Mouse (Mus musculus) liver, embryonic 14.5 days (tissue): ENCODE results near the gene Ntf3. TPM values are rescaled to one million over a fixed set of nuclear protein-coding genes. Genes with fewer than 3 reads are reported as not detected.

Experiments
- ATAC-seq: fragments of 200-750 bp; cut with Nextera tagmentation; 2 replicates; pipeline ENCODE4 v1.8.0; 2017; ENCODE audit warnings: moderate number of reproducible peaks, mild to moderate bottlenecking, moderate library complexity; ENCODE audit not compliant: insufficient read depth
- DNase-seq, 3 experiments: peaks; one replicate each; pipeline ENCODE4 v3.0.0-alpha.2; 2012 to 2013; ENCODE audit warnings: low read depth in 3 of 3, low spot score in 3 of 3
- H3K27ac ChIP-seq: fragments of 300-500 bp; sonication (generic); 2 replicates; pipeline ENCODE4 v1.5.1; 2014; ENCODE audit warnings: moderate library complexity, mild to moderate bottlenecking, control low read depth, inconsistent platforms
- H3K27me3 ChIP-seq: fragments of 300-500 bp; sonication (generic); 2 replicates; pipeline ENCODE4 v1.6.1; 2014; ENCODE audit warnings: mild to moderate bottlenecking, low read length, moderate library complexity; ENCODE audit not compliant: control insufficient read depth, insufficient read depth
- H3K36me3 ChIP-seq: fragments of 300-500 bp; sonication (generic); replicated peaks from 2 replicates; pipeline ENCODE4 v1.6.1; 2014; ENCODE audit warnings: low read depth; ENCODE audit not compliant: control insufficient read depth, insufficient read depth
- H3K4me1 ChIP-seq, 2 experiments: fragments of 200-500 bp in 1 of 2; fragments of 300-500 bp in 1 of 2; sonication (generic) in 1 of 2; replicated peaks; 2 replicates each; pipeline ENCODE4 v1.6.1; 2012 to 2014; ENCODE audit warnings: antibody characterized with exemption in 1 of 2, inconsistent platforms in 1 of 2, low read length in 1 of 2; ENCODE audit not compliant: control insufficient read depth in 2 of 2, insufficient read depth in 2 of 2
- H3K4me2 ChIP-seq: fragments of 300-500 bp; sonication (generic); 2 replicates; pipeline ENCODE4 v1.6.1; 2014; ENCODE audit warnings: low read depth, mild to moderate bottlenecking, control low read depth, moderate library complexity
- H3K4me3 ChIP-seq, 2 experiments: fragments of 200-500 bp in 1 of 2; fragments of 300-500 bp in 1 of 2; sonication (generic) in 1 of 2; 2 replicates each; pipeline ENCODE4 v1.5.1; 2012 to 2014; ENCODE audit warnings: low read depth in 2 of 2, low read length in 2 of 2, mild to moderate bottlenecking in 2 of 2, control low read depth in 1 of 2, inconsistent platforms in 1 of 2, moderate library complexity in 1 of 2; ENCODE audit not compliant: insufficient read depth in 1 of 2
- H3K9ac ChIP-seq: fragments of 300-500 bp; sonication (generic); replicated peaks from 2 replicates; pipeline ENCODE4 v1.6.1; 2014; ENCODE audit warnings: mild to moderate bottlenecking, control low read depth, moderate library complexity
- H3K9me3 ChIP-seq: fragments of 300-500 bp; sonication (generic); 2 replicates; pipeline ENCODE4 v1.6.1; 2016; ENCODE audit warnings: low read length, mixed read lengths; ENCODE audit not compliant: control insufficient read depth
- CTCF ChIP-seq: IDR thresholded peaks from 2 replicates; pipeline ENCODE4 v1.5.1; 2016; ENCODE audit warnings: antibody characterized with exemption, low read depth, control low read depth
- EP300 ChIP-seq: IDR thresholded peaks from 2 replicates; pipeline ENCODE4 v1.6.1; 2016; ENCODE audit warnings: antibody characterized with exemption, low read depth
- WGBS: fragments of 180-500 bp; shearing (Covaris S2); extraction: QIAGEN DNeasy Blood & Tissue Kit; methylation state at CpG from one replicate; pipeline ENCODE4 v1.1.7; 2014; ENCODE audit not compliant: insufficient replicate concordance; 5-methylcytosine and 5-hydroxymethylcytosine counted together
- polyA plus RNA-seq, 2 experiments: library from polyadenylated mRNA; depleted of rRNA in 1 of 2; stranded (reverse) in 1 of 2; unstranded in 1 of 2; fragments of >200 nt; fragmentation: Nextera tagmentation in 1 of 2; extraction: Ambion mirVana in 1 of 2; gene quantifications; 2 replicates each; pipeline versions ENCODE4 v1.2.1 to v1.2.3; 2012 to 2014

Ntf3 gene
- polyA plus RNA-seq, 2 experiments, result 0.20 to 0.38 TPM

DNA sequence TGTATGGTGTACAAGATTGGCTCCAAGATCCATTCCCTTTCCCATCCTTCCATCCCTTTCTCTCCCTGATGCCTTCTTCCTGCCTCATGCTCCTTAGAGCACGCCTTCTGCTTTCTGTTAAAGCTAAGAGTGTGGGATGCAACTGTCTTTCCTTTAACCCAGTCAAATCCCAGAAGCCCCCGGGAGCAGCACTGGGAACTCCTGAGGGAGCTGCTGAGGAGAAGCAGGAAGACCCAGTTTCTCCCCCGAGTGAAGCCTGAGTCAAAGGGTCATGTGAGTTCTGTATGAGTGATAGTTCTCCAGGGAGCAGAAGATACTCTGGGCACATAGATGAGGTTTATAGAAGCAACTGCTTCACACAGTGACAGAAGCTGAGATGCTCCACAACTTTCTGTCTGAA, 109.0 kb downstream of the Ntf3 start:
- ATAC-seq, result no peak
- H3K27ac ChIP-seq, result no peak overlapping the region
- H3K4me1 ChIP-seq, result no peaks in the 10 kb centered on the region
- H3K4me2 ChIP-seq, result no peak overlapping the region
- no peaks in the 10 kb centered on the region for H3K27me3 ChIP-seq
- 53% methylated on average over 3 of the region's 3 CpGs for WGBS
- no peak for DNase-seq
- no peaks in the 10 kb centered on the region for H3K36me3 ChIP-seq
- no peaks in the 10 kb centered on the region for H3K9me3 ChIP-seq
- no peak overlapping the region for H3K4me3 ChIP-seq
- no peak overlapping the region for H3K9ac ChIP-seq
- no peak for TF ChIP-seq CTCF
- TF ChIP-seq EP300, result no peak

DNA sequence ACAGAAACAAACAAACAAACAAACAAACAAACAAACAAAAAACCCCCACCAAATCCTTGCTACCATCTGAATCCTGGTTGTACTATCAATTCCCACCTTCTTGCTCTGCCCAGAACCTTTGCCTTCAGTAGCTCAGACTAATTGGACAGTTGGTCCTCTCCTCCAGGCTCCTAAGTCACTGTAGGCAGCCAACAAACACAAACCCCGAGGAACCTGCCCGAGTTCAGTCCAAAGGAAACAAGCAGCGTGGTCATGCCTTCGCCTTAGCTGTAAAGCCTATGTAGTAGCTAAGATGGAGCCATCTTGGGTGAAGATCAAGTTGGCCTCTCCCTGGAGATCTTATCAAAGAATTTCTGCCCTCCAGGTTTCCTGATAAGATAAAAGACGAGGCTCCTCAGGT, 113.6 kb downstream of the Ntf3 start:
- H3K4me2 ChIP-seq, result no peak overlapping the region
- no peak overlapping the region for H3K27ac ChIP-seq
- no peak for ATAC-seq
- H3K9ac ChIP-seq, result no peak overlapping the region
- H3K4me3 ChIP-seq, result no peak overlapping the region
- TF ChIP-seq CTCF, result no peak
- H3K36me3 ChIP-seq, result no peaks in the 10 kb centered on the region
- no peaks in the 10 kb centered on the region for H3K9me3 ChIP-seq
- no peaks in the 10 kb centered on the region for H3K4me1 ChIP-seq
- no peaks in the 10 kb centered on the region for H3K27me3 ChIP-seq
- DNase-seq, result no peak
- WGBS, result 62% methylated on average over 5 of the region's 5 CpGs
